Mouse (Mus musculus): ENCODE measurements around the gene Batf.
"Not testable (repeated sequence)": the region's sequence is repeated elsewhere in the genome, so short reads cannot be mapped to it uniquely, and the experiment has no call there.

GRCm38 (mm10) chr12:85698179-85698578, 11.7 kb downstream of the Batf start:
- not testable (repeated sequence) for TF ChIP-seq CTCF (IDR thresholded peaks at IDR 0.05; ENCODE audit: borderline replicate concordance, insufficient read depth, low read length); POLR2A (IDR thresholded peaks at IDR 0.05; ENCODE audit: low read depth, low read length)
